25 mouse cellular contexts compared by ENCODE assay signal in genomic region chr11:89945159-89945558, GRCm38 (mm10). TPM values are rescaled to one million over a fixed set of nuclear protein-coding genes. Genes with fewer than 3 reads are reported as not detected.
DNase-seq lines count a peak whose midpoint lies in the region; ATAC-seq and TF ChIP-seq lines count a peak whose summit lies in the region.
"Had no signal": no experiment of that assay in that cellular context is flagged by ENCODE, and none has a peak within 500 bp of the region (broad histone marks: within the 10 kb centered on the region; RNA-seq: fewer than 3 reads in every experiment).

No protein-coding gene starts in this region.

- no peaks in the 10 kb centered on the region for H3K9me3 ChIP-seq in forebrain, embryonic 16.5 days (ENCODE audit: control insufficient read depth, low read length)
- no peaks in the 10 kb centered on the region for H3K9me3 ChIP-seq in forebrain, embryonic 10.5 days
- H3K9me3 ChIP-seq in midbrain, postnatal 0 days (ENCODE audit: low read length) = no peaks in the 10 kb centered on the region
- H3K9me3 ChIP-seq in midbrain, embryonic 13.5 days = no peaks in the 10 kb centered on the region
- peaks cover 5% of the 10 kb centered on the region; the same call in 1 of the 2 replicates for H3K9me3 ChIP-seq in embryonic facial prominence, embryonic 14.5 days (ENCODE audit: control insufficient read depth, low read length)
- H3K9me3 ChIP-seq: embryonic facial prominence, embryonic 12.5 days; heart, embryonic 10.5 days; heart, embryonic 13.5 days; hindbrain, embryonic 15.5 days; intestine, embryonic 15.5 days had no signal

- no peak overlapping the region for H3K9ac ChIP-seq in forebrain, embryonic 16.5 days (replicated peaks; ENCODE audit: low read depth, low read length)
- H3K9ac ChIP-seq in midbrain, postnatal 0 days (replicated peaks; ENCODE audit: low read length, poor library complexity, severe bottlenecking) = no peak overlapping the region
- no peak overlapping the region for H3K9ac ChIP-seq in midbrain, embryonic 13.5 days (replicated peaks)
- no peak overlapping the region for H3K9ac ChIP-seq in embryonic facial prominence, embryonic 14.5 days (ENCODE audit: low read depth, low read length)
- H3K9ac ChIP-seq: embryonic facial prominence, embryonic 12.5 days; heart, embryonic 13.5 days; hindbrain, embryonic 15.5 days; intestine, embryonic 15.5 days had no signal

- H3K27me3 ChIP-seq in forebrain, embryonic 16.5 days (replicated peaks; ENCODE audit: control insufficient read depth, insufficient read depth, low read length) = peaks cover 2% of the 10 kb centered on the region; the same call in 1 of the 2 replicates
- H3K27me3 ChIP-seq in forebrain, embryonic 10.5 days (ENCODE audit: poor library complexity, severe bottlenecking) = no peaks in the 10 kb centered on the region
- no peaks in the 10 kb centered on the region for H3K27me3 ChIP-seq in midbrain, postnatal 0 days (ENCODE audit: insufficient read depth, low read length)
- no peaks in the 10 kb centered on the region for H3K27me3 ChIP-seq in midbrain, embryonic 13.5 days
- H3K27me3 ChIP-seq in embryonic facial prominence, embryonic 14.5 days (replicated peaks; ENCODE audit: control insufficient read depth, insufficient read depth, low read length) = no peaks in the 10 kb centered on the region
- H3K27me3 ChIP-seq: embryonic facial prominence, embryonic 12.5 days; heart, embryonic 13.5 days; hindbrain, embryonic 15.5 days; intestine, embryonic 15.5 days had no signal

- ATAC-seq in forebrain, embryonic 16.5 days = peak; percentile 47; the same call in 1 of the 2 replicates
- ATAC-seq in midbrain, postnatal 0 days (ENCODE audit: low FRiP score) = no peak
- no peak for ATAC-seq in midbrain, embryonic 13.5 days
- no peak for ATAC-seq in embryonic facial prominence, embryonic 14.5 days (ENCODE audit: low read depth)
- ATAC-seq: CD4-positive, CD25-positive, alpha-beta regulatory T cell, adult 4 months; intestine, embryonic 15.5 days had no signal

- H3K27ac ChIP-seq in forebrain, embryonic 16.5 days (ENCODE audit: low read length) = no peak overlapping the region
- H3K27ac ChIP-seq in forebrain, embryonic 10.5 days = no peak overlapping the region
- H3K27ac ChIP-seq in midbrain, postnatal 0 days (ENCODE audit: low read depth, low read length) = no peak overlapping the region
- no peak overlapping the region for H3K27ac ChIP-seq in midbrain, embryonic 13.5 days
- no peak overlapping the region for H3K27ac ChIP-seq in embryonic facial prominence, embryonic 14.5 days (replicated peaks; ENCODE audit: low read depth, low read length)
- H3K27ac ChIP-seq: embryonic facial prominence, embryonic 12.5 days; heart, adult 2 months; heart, embryonic 10.5 days; heart, embryonic 13.5 days; hindbrain, embryonic 15.5 days; intestine, embryonic 15.5 days had no signal

- TF ChIP-seq CTCF in midbrain, postnatal 0 days (IDR thresholded peaks at IDR 0.05) = no peak

- H3K4me2 ChIP-seq in forebrain, embryonic 16.5 days (ENCODE audit: low read length) = no peak overlapping the region
- H3K4me2 ChIP-seq in midbrain, postnatal 0 days (ENCODE audit: low read depth, low read length, poor library complexity, severe bottlenecking) = no peak overlapping the region
- no peak overlapping the region for H3K4me2 ChIP-seq in midbrain, embryonic 13.5 days (replicated peaks)
- no peak overlapping the region for H3K4me2 ChIP-seq in embryonic facial prominence, embryonic 14.5 days (ENCODE audit: low read depth, low read length)
- H3K4me2 ChIP-seq: embryonic facial prominence, embryonic 12.5 days; heart, embryonic 13.5 days; hindbrain, embryonic 15.5 days; intestine, embryonic 15.5 days had no signal

- no peaks in the 10 kb centered on the region for H3K4me1 ChIP-seq in forebrain, embryonic 16.5 days (replicated peaks; ENCODE audit: control insufficient read depth, insufficient read depth, low read length)
- H3K4me1 ChIP-seq in forebrain, embryonic 10.5 days = no peaks in the 10 kb centered on the region
- no peaks in the 10 kb centered on the region for H3K4me1 ChIP-seq in midbrain, postnatal 0 days (ENCODE audit: insufficient read depth, low read length)
- H3K4me1 ChIP-seq in midbrain, embryonic 13.5 days (replicated peaks) = no peaks in the 10 kb centered on the region
- no peaks in the 10 kb centered on the region for H3K4me1 ChIP-seq in embryonic facial prominence, embryonic 14.5 days (ENCODE audit: control insufficient read depth, insufficient read depth, low read length)
- H3K4me1 ChIP-seq: embryonic facial prominence, embryonic 12.5 days; heart, embryonic 10.5 days; heart, embryonic 13.5 days; hindbrain, embryonic 15.5 days; intestine, embryonic 15.5 days had no signal

- no peaks in the 10 kb centered on the region for H3K36me3 ChIP-seq in forebrain, embryonic 16.5 days (ENCODE audit: control insufficient read depth, insufficient read depth)
- H3K36me3 ChIP-seq in forebrain, embryonic 10.5 days (replicated peaks) = no peaks in the 10 kb centered on the region
- H3K36me3 ChIP-seq in midbrain, postnatal 0 days (ENCODE audit: insufficient read depth, low read length) = no peaks in the 10 kb centered on the region
- H3K36me3 ChIP-seq in midbrain, embryonic 13.5 days = no peaks in the 10 kb centered on the region
- H3K36me3 ChIP-seq in embryonic facial prominence, embryonic 14.5 days (ENCODE audit: control insufficient read depth, insufficient read depth, low read length) = no peaks in the 10 kb centered on the region
- H3K36me3 ChIP-seq: embryonic facial prominence, embryonic 12.5 days; heart, embryonic 10.5 days; heart, embryonic 13.5 days; hindbrain, embryonic 15.5 days; intestine, embryonic 15.5 days had no signal

- no peak overlapping the region for H3K4me3 ChIP-seq in forebrain, embryonic 16.5 days (replicated peaks; ENCODE audit: low read length)
- H3K4me3 ChIP-seq in forebrain, embryonic 10.5 days = no peak overlapping the region
- H3K4me3 ChIP-seq in midbrain, postnatal 0 days (ENCODE audit: low read depth, low read length) = no peak overlapping the region
- H3K4me3 ChIP-seq in midbrain, embryonic 13.5 days (replicated peaks) = no peak overlapping the region
- no peak overlapping the region for H3K4me3 ChIP-seq in embryonic facial prominence, embryonic 14.5 days (ENCODE audit: low read depth, low read length)
- H3K4me3 ChIP-seq: embryonic facial prominence, embryonic 12.5 days; erythroblast, embryonic 14.5 days; heart, adult 2 months; heart, embryonic 10.5 days; heart, embryonic 13.5 days; hindbrain, embryonic 15.5 days; intestine, embryonic 15.5 days had no signal

- no peak for DNase-seq in forebrain, embryonic 10.5 days (ENCODE audit: extremely low spot score, low spot score)
- peak; percentile 8 for DNase-seq in midbrain, postnatal 0 days (ENCODE audit: low spot score)
- DNase-seq in embryonic facial prominence, embryonic 14.5 days (ENCODE audit: low spot score) = peak; percentile 11
- DNase-seq in layer of hippocampus, postnatal 25 days (ENCODE audit: extremely low spot score in 1 of 2, low spot score in 1 of 2) = no peak
- DNase-seq: adrenal gland, adult 2 months; adrenal gland, postnatal 14 days; cerebellum, adult 11-12 months; cerebellum, adult 8-10 months; cerebellum, postnatal 10 days; cerebellum, postnatal 36 days; embryo, embryonic 11 days; gastrocnemius, postnatal 25 days; heart, adult 2 months; heart, postnatal 14 days; heart, postnatal 4 days; kidney, adult 11 months had no signal

- WGBS in forebrain, embryonic 16.5 days = 81% methylated on average over 8 of the region's 8 CpGs
- WGBS in forebrain, embryonic 10.5 days = 89% methylated on average over 8 of the region's 8 CpGs
- 88% methylated on average over 8 of the region's 8 CpGs for WGBS in midbrain, postnatal 0 days
- 90% methylated on average over 8 of the region's 8 CpGs for WGBS in midbrain, embryonic 13.5 days
- 73% methylated on average over 8 of the region's 8 CpGs for WGBS in embryonic facial prominence, embryonic 14.5 days

RNA-seq across cellular contexts. Expression of gene Pctp, which starts 57.5 kb away (rescaled TPM):
- 0.87 and 1.3 TPM in 2 replicates for polyA plus RNA-seq in forebrain, embryonic 16.5 days (2015; fragmentation: Nextera tagmentation; extraction: Ambion mirVana)
- 21.4 and 22.3 TPM in 2 replicates for polyA plus RNA-seq in forebrain, embryonic 10.5 days (2016; fragmentation: Nextera tagmentation; extraction: Ambion mirVana)
- 0.60 and 0.66 TPM in 2 replicates for total RNA-seq in midbrain, postnatal 0 days (2014; rRNA removed)
- polyA plus RNA-seq in midbrain, postnatal 0 days (2015; fragmentation: Nextera tagmentation; extraction: Ambion mirVana) = 0.85 and 0.88 TPM in 2 replicates
- polyA plus RNA-seq in midbrain, embryonic 13.5 days (2015; fragmentation: Nextera tagmentation; extraction: Ambion mirVana) = 2.5 and 2.6 TPM in 2 replicates
- polyA plus RNA-seq in embryonic facial prominence, embryonic 14.5 days (2014; fragmentation: Nextera tagmentation; extraction: Ambion mirVana) = 1.9 and 3.0 TPM in 2 replicates
- 1 to 10 TPM in 1 of 2 experiments, under 1 TPM in 1; 0.94 to 1.3 TPM for total RNA-seq in layer of hippocampus, postnatal 25 days (2021)

Comparison
In these comparisons a context has a peak if more than half of its experiments do, and no peak if none do; other contexts are left out.
1. DNase-seq: peak in midbrain, postnatal 0 days (single experiment) and embryonic facial prominence, embryonic 14.5 days (single experiment); none in forebrain, embryonic 10.5 days (single experiment) and layer of hippocampus, postnatal 25 days (0 of 2).